Mouse (Mus musculus): ENCODE data around the gene Rere.
"Not testable (repeated sequence)": the region's sequence is repeated elsewhere in the genome, so short reads cannot be mapped to it uniquely, and the experiment has no call there.

The Rere gene

GRCm38 (mm10) chr4:150286980-150287379 lies 5.5 kb downstream of the Rere start:
- DNase-seq = no peak

GRCm38 (mm10) chr4:150287463-150287862 lies 6.0 kb downstream of the Rere start:
- not testable (repeated sequence) for DNase-seq

GRCm38 (mm10) chr4:150291900-150292299 lies 10.5 kb downstream of the Rere start:
- no peak for DNase-seq

- no peak for DNase-seq
These were observed 13.4 kb downstream of the Rere start for GRCm38 (mm10) chr4:150294870-150295269.

GRCm38 (mm10) chr4:150295966-150296365 lies 14.5 kb downstream of the Rere start:
- DNase-seq = no peak

GRCm38 (mm10) chr4:150302726-150303125 lies 21.3 kb downstream of the Rere start:
- peak; percentile 35 for DNase-seq

GRCm38 (mm10) chr4:150306701-150307100 lies 25.3 kb downstream of the Rere start:
- DNase-seq = no peak

GRCm38 (mm10) chr4:150307226-150307625 lies 25.8 kb downstream of the Rere start:
- DNase-seq = no peak

GRCm38 (mm10) chr4:150311431-150311830 lies 30.0 kb downstream of the Rere start:
- DNase-seq = no peak

- no peak for DNase-seq
These were observed 31.2 kb downstream of the Rere start for GRCm38 (mm10) chr4:150312646-150313045.

- peak; percentile 42 for DNase-seq
These were observed 33.9 kb downstream of the Rere start for GRCm38 (mm10) chr4:150315301-150315700.

GRCm38 (mm10) chr4:150316546-150316945 lies 35.1 kb downstream of the Rere start:
- no peak for DNase-seq

GRCm38 (mm10) chr4:150325046-150325801 lies 43.8 kb downstream of the Rere start:
- DNase-seq = no peak

GRCm38 (mm10) chr4:150326005-150326404 lies 44.6 kb downstream of the Rere start:
- no peak for DNase-seq

GRCm38 (mm10) chr4:150327476-150327875 lies 46.0 kb downstream of the Rere start:
- no peak for DNase-seq

- DNase-seq = no peak
These were observed 52.7 kb downstream of the Rere start for GRCm38 (mm10) chr4:150333927-150334682.

- DNase-seq = no peak
These were observed 55.8 kb downstream of the Rere start for GRCm38 (mm10) chr4:150337260-150337659.

- DNase-seq = peak; percentile 33
These were observed 57.6 kb downstream of the Rere start for GRCm38 (mm10) chr4:150338906-150339650.

- no peak for DNase-seq
These were observed 59.5 kb downstream of the Rere start for GRCm38 (mm10) chr4:150340796-150341525.

- no peak for DNase-seq
These were observed 63.1 kb downstream of the Rere start for GRCm38 (mm10) chr4:150344526-150344925.

- peak; percentile 39 for DNase-seq
These were observed 65.4 kb downstream of the Rere start for GRCm38 (mm10) chr4:150346651-150347386.

- peak; percentile 49 for DNase-seq
These were observed 65.9 kb downstream of the Rere start for GRCm38 (mm10) chr4:150347387-150347672.

All from kidney, postnatal 10 days (tissue).